14 mouse cellular contexts compared by ENCODE assay signal in genomic region chr5:139337826-139338370, GRCm38 (mm10). TPM values are rescaled to one million over a fixed set of nuclear protein-coding genes. Genes with fewer than 3 reads are reported as not detected.
A peak's percentile ranks its signal among the peaks of the same experiment; 100 is the strongest.
DNase-seq lines count a peak whose midpoint lies in the region; ATAC-seq lines count a peak whose summit lies in the region.
"Had no signal": no experiment of that assay in that cellular context is flagged by ENCODE, and none has a peak within 500 bp of the region (broad histone marks: within the 10 kb centered on the region; RNA-seq: fewer than 3 reads in every experiment).

No protein-coding gene starts in this region.

- peak overlapping the region; percentile 36 for H3K4me2 ChIP-seq in heart, embryonic 13.5 days
- no peak overlapping the region for H3K4me2 ChIP-seq in midbrain, embryonic 11.5 days

- peak overlapping the region; percentile 9; the same call in 1 of the 2 replicates for H3K4me3 ChIP-seq in heart, embryonic 13.5 days
- no peak overlapping the region for H3K4me3 ChIP-seq in midbrain, embryonic 11.5 days (ENCODE audit: low read depth, low read length)
- H3K4me3 ChIP-seq: left cerebral cortex, adult 2 months had no signal

- 34% methylated on average over 13 of the region's 13 CpGs for WGBS in heart, embryonic 13.5 days
- 81% methylated on average over 13 of the region's 13 CpGs for WGBS in midbrain, embryonic 11.5 days

- H3K9ac ChIP-seq in heart, embryonic 13.5 days: peak overlapping the region; percentile 57; the same call in 1 of the 2 replicates
- H3K9ac ChIP-seq in midbrain, embryonic 11.5 days (ENCODE audit: low read length): no peak overlapping the region

- peak; percentile 71 for DNase-seq in left cerebral cortex, postnatal 4 days
- DNase-seq in left cerebral cortex, adult 8-10 months (ENCODE audit: low spot score in 2 of 2): no peak
- peak; percentile 89 for DNase-seq in cerebellum, adult 11-12 months
- no peak for DNase-seq in midbrain, embryonic 11.5 days (ENCODE audit: low spot score, missing footprints)
- DNase-seq in spleen, postnatal 36 days (ENCODE audit: low spot score in 2 of 2): no peak
- no peak for DNase-seq in frontal cortex, postnatal 36 days (ENCODE audit: low spot score in 2 of 2)
- DNase-seq: adrenal gland, postnatal 36 days; embryo, embryonic 11 days; liver; midbrain, embryonic 14.5 days had no signal

- peaks cover 78% of the 10 kb centered on the region for H3K36me3 ChIP-seq in heart, embryonic 13.5 days
- H3K36me3 ChIP-seq in midbrain, embryonic 11.5 days (ENCODE audit: control insufficient read depth, insufficient read depth, low read length): peaks cover 15% of the 10 kb centered on the region

- no peaks in the 10 kb centered on the region for H3K9me3 ChIP-seq in heart, embryonic 13.5 days
- no peaks in the 10 kb centered on the region for H3K9me3 ChIP-seq in midbrain, embryonic 11.5 days (ENCODE audit: control insufficient read depth, low read length)

- peaks cover 41% of the 10 kb centered on the region for H3K4me1 ChIP-seq in heart, embryonic 13.5 days
- H3K4me1 ChIP-seq in midbrain, embryonic 11.5 days (ENCODE audit: control insufficient read depth, insufficient read depth, low read length): no peaks in the 10 kb centered on the region

- intact Hi-C loops in left cerebral cortex, postnatal 4 days (cut with DNase I): no loop called here

- peak overlapping the region; percentile 88 for H3K27ac ChIP-seq in heart, embryonic 13.5 days (replicated peaks)
- H3K27ac ChIP-seq in midbrain, embryonic 11.5 days (ENCODE audit: low read depth, low read length): no peak overlapping the region
- H3K27ac ChIP-seq: left cerebral cortex, adult 2 months had no signal

- peak; percentile 59; the same call in 1 of the 2 replicates for ATAC-seq in heart, embryonic 13.5 days (ENCODE audit: extremely low read depth, insufficient number of reproducible peaks, low FRiP score, low TSS enrichment)
- no peak for ATAC-seq in midbrain, embryonic 11.5 days (ENCODE audit: low FRiP score)

- H3K27me3 ChIP-seq in heart, embryonic 13.5 days (replicated peaks): no peaks in the 10 kb centered on the region
- H3K27me3 ChIP-seq in midbrain, embryonic 11.5 days (ENCODE audit: control insufficient read depth, insufficient read depth, low read length): no peaks in the 10 kb centered on the region

RNA-seq across cellular contexts. Expression of gene Adap1, which starts 12.5 kb away (rescaled TPM):
- total RNA-seq in left cerebral cortex, postnatal 4 days (2021): 100 to 1,000 TPM; 219 to 247 TPM
- total RNA-seq in left cerebral cortex, adult 8-10 months (2022): 100 to 1,000 TPM; 207 to 227 (median 217) TPM
- 0.70 and 1.0 TPM in 2 replicates for polyA plus RNA-seq in heart, embryonic 13.5 days (2015; fragmentation: Nextera tagmentation; extraction: Ambion mirVana)
- 2.4 TPM in 2 replicates for polyA plus RNA-seq in midbrain, embryonic 11.5 days (2014; fragmentation: Nextera tagmentation; extraction: Ambion mirVana)

RNA-seq across cellular contexts. Expression of gene Cox19, which starts 13.3 kb away (rescaled TPM):
- 10 to 100 TPM; 87.8 to 89.3 TPM for total RNA-seq in left cerebral cortex, postnatal 4 days (2021)
- 10 to 100 TPM; 59.2 to 62.6 (median 61.3) TPM for total RNA-seq in left cerebral cortex, adult 8-10 months (2022)
- polyA plus RNA-seq in heart, embryonic 13.5 days (2015; fragmentation: Nextera tagmentation; extraction: Ambion mirVana): 68.4 and 75.8 TPM in 2 replicates
- polyA plus RNA-seq in midbrain, embryonic 11.5 days (2014; fragmentation: Nextera tagmentation; extraction: Ambion mirVana): 124 and 133 TPM in 2 replicates

RNA-seq across cellular contexts. Expression of gene Cyp2w1, which starts 14.5 kb away (rescaled TPM):
- not detected for total RNA-seq in left cerebral cortex, postnatal 4 days (2021)
- total RNA-seq in left cerebral cortex, adult 8-10 months (2022): not detected
- polyA plus RNA-seq in heart, embryonic 13.5 days (2015; fragmentation: Nextera tagmentation; extraction: Ambion mirVana): not detected in 2 replicates
- polyA plus RNA-seq in midbrain, embryonic 11.5 days (2014; fragmentation: Nextera tagmentation; extraction: Ambion mirVana): not detected in 2 replicates
- total RNA-seq: adrenal gland, postnatal 36 days; left cerebral cortex, adult 2 months; neutrophil, adult 5-6 weeks had no signal
- polyA plus RNA-seq: hindbrain, embryonic 11.5 days; midbrain, embryonic 14.5 days had no signal

RNA-seq across cellular contexts. Expression of gene Gpr146, which starts 39.6 kb away (rescaled TPM):
- 1 to 10 TPM; 2.2 to 2.5 TPM for total RNA-seq in left cerebral cortex, postnatal 4 days (2021)
- total RNA-seq in left cerebral cortex, adult 8-10 months (2022): 10 to 100 TPM; 15.9 to 17.1 (median 16.4) TPM
- 7.0 and 8.8 TPM in 2 replicates for polyA plus RNA-seq in heart, embryonic 13.5 days (2015; fragmentation: Nextera tagmentation; extraction: Ambion mirVana)
- 1.5 and 2.7 TPM in 2 replicates for polyA plus RNA-seq in midbrain, embryonic 11.5 days (2014; fragmentation: Nextera tagmentation; extraction: Ambion mirVana)

Comparison
In these comparisons a context has a peak if more than half of its experiments do, and no peak if none do; other contexts are left out.
1. DNase-seq: peak in left cerebral cortex, postnatal 4 days (single experiment) and cerebellum, adult 11-12 months (single experiment); none in left cerebral cortex, adult 8-10 months (0 of 2), midbrain, embryonic 11.5 days (single experiment), spleen, postnatal 36 days (0 of 2) and frontal cortex, postnatal 36 days (0 of 2).